In the genomic region with DNA sequence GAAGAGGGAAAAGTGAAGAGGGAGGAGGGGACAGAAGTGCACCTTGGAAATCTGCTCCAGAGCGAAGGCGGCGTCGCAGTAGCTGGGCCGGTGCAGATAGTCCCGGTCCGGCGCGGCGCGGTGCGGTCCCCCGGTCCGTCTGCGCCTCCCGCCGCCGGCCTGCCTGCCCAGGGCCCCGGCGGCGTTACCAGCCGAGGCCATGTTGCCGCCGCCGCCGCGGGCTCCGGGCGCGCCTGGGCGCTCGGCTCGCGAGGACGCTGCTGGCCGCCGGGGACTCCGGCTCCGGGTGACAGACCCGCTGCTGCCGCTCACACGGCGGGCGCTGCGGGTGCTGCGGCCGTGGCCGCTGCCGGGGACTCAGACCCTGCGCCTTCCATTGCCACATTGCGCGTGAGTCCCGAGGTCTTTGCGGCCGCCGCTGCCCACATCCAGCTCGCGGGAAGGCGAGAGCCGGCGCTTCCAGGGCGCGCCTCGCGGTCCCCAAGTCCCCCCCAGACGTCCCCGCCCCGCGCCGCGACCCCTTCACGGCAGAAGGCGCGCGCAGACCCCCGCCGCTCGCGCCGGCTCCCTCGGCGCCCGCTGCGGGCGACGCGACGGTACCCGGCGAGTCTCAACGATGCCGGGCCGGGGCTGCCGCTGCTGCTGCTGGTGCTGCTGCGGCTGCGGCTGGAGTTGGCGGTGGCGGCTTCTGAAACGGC, we compare ENCODE assay signal across 8 mouse cellular contexts. TPM values are rescaled to one million over a fixed set of nuclear protein-coding genes. Genes with fewer than 3 reads are reported as not detected.
DNase-seq lines count a peak whose midpoint lies in the region; ATAC-seq and TF ChIP-seq lines count a peak whose summit lies in the region.

No protein-coding gene starts in this region.

- H3K9me3 ChIP-seq in hindbrain, embryonic 13.5 days: no peaks in the 10 kb centered on the region
- H3K9me3 ChIP-seq in liver, embryonic 16.5 days (replicated peaks; ENCODE audit: control insufficient read depth, low read length): no peaks in the 10 kb centered on the region

- H3K4me1 ChIP-seq in cortical plate, adult 2 months (ENCODE audit: control insufficient read depth, insufficient read depth, low read length): no peaks in the 10 kb centered on the region; the same call in 1 of the 2 replicates
- peaks cover 52% of the 10 kb centered on the region for H3K4me1 ChIP-seq in hindbrain, embryonic 13.5 days (replicated peaks)
- H3K4me1 ChIP-seq in liver, embryonic 16.5 days (ENCODE audit: control insufficient read depth, low read depth, low read length): peaks cover 25% of the 10 kb centered on the region

- H3K27ac ChIP-seq in cortical plate, adult 2 months (ENCODE audit: insufficient read depth, low read length): peak overlapping the region; percentile 99
- peak overlapping the region; percentile 99 for H3K27ac ChIP-seq in hindbrain, embryonic 13.5 days
- peak overlapping the region; percentile 83 for H3K27ac ChIP-seq in liver, embryonic 16.5 days (ENCODE audit: low read length)

- H3K4me3 ChIP-seq in cortical plate, adult 2 months (ENCODE audit: insufficient read depth, low read length): peak overlapping the region; percentile 80
- peak overlapping the region; percentile 98 for H3K4me3 ChIP-seq in hindbrain, embryonic 13.5 days
- peak overlapping the region; percentile 86 for H3K4me3 ChIP-seq in liver, embryonic 16.5 days (ENCODE audit: low read depth, low read length)

- TF ChIP-seq POLR2A in cortical plate, adult 2 months (IDR thresholded peaks at IDR 0.05; ENCODE audit: extremely low read depth, insufficient read depth, low read length): no peak

- H3K36me3 ChIP-seq in hindbrain, embryonic 13.5 days: 0 out of 2 replicates have a peak, but pooled peaks cover 3% of the 10 kb centered on the region
- H3K36me3 ChIP-seq in liver, embryonic 16.5 days (ENCODE audit: control insufficient read depth, insufficient read depth): no peaks in the 10 kb centered on the region; the same call in 1 of the 2 replicates

- DNase-seq in layer of hippocampus, postnatal 10 days (ENCODE audit: low spot score in 2 of 2): peak; percentile 51 to 61
- no peak for DNase-seq in layer of hippocampus, adult 11-12 months (ENCODE audit: low spot score)
- no peak for DNase-seq in Patski (ENCODE audit: low read depth, low spot score)
- DNase-seq in spleen, postnatal 14 days (ENCODE audit: low spot score in 2 of 2): peak; percentile 12 to 30
- no peak for DNase-seq in retina, embryonic 14.5 days (ENCODE audit: low spot score)

- POLR2A ChIA-PET in Patski (lab: Charles Lee): interaction anchor here (0.8 to 1.0 kb wide), 3 partner anchors 29 to 520 kb away, joined by 3 read pairs; no protein-coding TSS in a partner anchor

- H3K4me2 ChIP-seq in hindbrain, embryonic 13.5 days: peak overlapping the region; percentile 97
- H3K4me2 ChIP-seq in liver, embryonic 16.5 days (ENCODE audit: low read depth, low read length): peak overlapping the region; percentile 97

- in situ Hi-C loops in Patski (cut with MboI; ENCODE audit: low pct_unique_long_range_greater_than_20kb): no loop called here

- WGBS in hindbrain, embryonic 13.5 days: under 1% methylated on average over 85 of the region's 99 CpGs
- WGBS in liver, embryonic 16.5 days (ENCODE audit: insufficient replicate concordance): under 1% methylated on average over 79 of the region's 99 CpGs

- no peak for TF ChIP-seq CTCF in Patski (IDR thresholded peaks at IDR 0.05)
- no peak for TF ChIP-seq CTCF in cortical plate, adult 2 months (IDR thresholded peaks at IDR 0.05; ENCODE audit: extremely low read depth, insufficient read depth, low read length)

- H3K9ac ChIP-seq in hindbrain, embryonic 13.5 days: peak overlapping the region; percentile 94
- H3K9ac ChIP-seq in liver, embryonic 16.5 days (ENCODE audit: low read depth, low read length): peak overlapping the region; percentile 80

- CTCF ChIA-PET in Patski (lab: Charles Lee): no interaction called here

- H3K27me3 ChIP-seq in Patski: no peaks in the 10 kb centered on the region
- peaks cover 20% of the 10 kb centered on the region for H3K27me3 ChIP-seq in hindbrain, embryonic 13.5 days
- peaks cover 17% of the 10 kb centered on the region for H3K27me3 ChIP-seq in liver, embryonic 16.5 days (ENCODE audit: control insufficient read depth, insufficient read depth, low read depth, low read length)

- peak; percentile 8 for ATAC-seq in Patski
- ATAC-seq in hindbrain, embryonic 13.5 days (ENCODE audit: low FRiP score): no peak; the same call in 1 of the 2 replicates
- peak; percentile 3; the same call in 1 of the 2 replicates for ATAC-seq in liver, embryonic 16.5 days (ENCODE audit: low read depth)

RNA-seq across cellular contexts. Expression of gene Ptch1, which starts 7.9 kb away (rescaled TPM):
- total RNA-seq in layer of hippocampus, postnatal 10 days (2021): 10 to 100 TPM; 31.3 to 39.1 TPM
- 13.8 TPM for polyA plus RNA-seq in Patski (2021)
- polyA plus RNA-seq in cortical plate, adult 2 months (2012; rRNA removed): 20.2 and 22.3 TPM in 2 replicates
- 18.0 and 19.2 TPM in 2 replicates for polyA plus RNA-seq in hindbrain, embryonic 13.5 days (2015; fragmentation: Nextera tagmentation; extraction: Ambion mirVana)
- 2.9 and 3.1 TPM in 2 replicates for polyA plus RNA-seq in liver, embryonic 16.5 days (2015; fragmentation: Nextera tagmentation; extraction: Ambion mirVana)

Comparison
In these comparisons a context has a peak if more than half of its experiments do, and no peak if none do; other contexts are left out.
1. DNase-seq: peak in layer of hippocampus, postnatal 10 days (2 of 2) and spleen, postnatal 14 days (2 of 2); none in layer of hippocampus, adult 11-12 months (single experiment), Patski (single experiment) and retina, embryonic 14.5 days (single experiment).
2. Peak in every context shown above with its lines, with median percentiles within 50 percentile points of each other: H3K27ac ChIP-seq and H3K4me3 ChIP-seq.